Mouse (Mus musculus): Measurements from ENCODE around the gene Siglec1. TPM values are rescaled to one million over a fixed set of nuclear protein-coding genes. Genes with fewer than 3 reads are reported as not detected.

Siglec1 gene
- total and polyA plus RNA-seq, 2 experiments from 2014 or later, result 0.27 to 1.4 TPM

- Histone ChIP-seq H3K4me3 (ENCODE audit: low read depth, low read length) (no peak overlapping the region), H3K4me2 (ENCODE audit: low read depth, low read length, poor library complexity, severe bottlenecking) (no peak overlapping the region), H3K4me1 (ENCODE audit: insufficient read depth, low read length) (no peaks in the 10 kb centered on the region), H3K9ac (replicated peaks; ENCODE audit: low read length, poor library complexity, severe bottlenecking) (no peak overlapping the region), H3K27me3 (ENCODE audit: insufficient read depth, low read length) (0 out of 2 replicates have a peak, but pooled peaks cover 3% of the 10 kb centered on the region), H3K9me3 (ENCODE audit: low read length) (no peaks in the 10 kb centered on the region), H3K27ac (ENCODE audit: low read depth, low read length) (no peak overlapping the region), H3K36me3 (ENCODE audit: insufficient read depth, low read length) (no peaks in the 10 kb centered on the region)
- WGBS, result 79% methylated on average over 6 of the region's 6 CpGs
- DNase-seq (ENCODE audit: low spot score) (no peak), ATAC-seq (ENCODE audit: low FRiP score) (no peak)
- TF ChIP-seq CTCF (IDR thresholded peaks at IDR 0.05), result no peak
These were observed 19.1 kb downstream of the Siglec1 start for GRCm38 (mm10) chr2:131067481-131067880.

GRCm38 (mm10) chr2:131066342-131066741, 20.2 kb downstream of the Siglec1 start:
- Histone ChIP-seq H3K4me3 (ENCODE audit: low read depth, low read length) (no peak overlapping the region), H3K9ac (replicated peaks; ENCODE audit: low read length, poor library complexity, severe bottlenecking) (no peak overlapping the region), H3K27me3 (ENCODE audit: insufficient read depth, low read length) (peaks cover 7% of the 10 kb centered on the region; the same call in 1 of the 2 replicates), H3K27ac (ENCODE audit: low read depth, low read length) (no peak overlapping the region), H3K36me3 (ENCODE audit: insufficient read depth, low read length) (no peaks in the 10 kb centered on the region), H3K4me2 (ENCODE audit: low read depth, low read length, poor library complexity, severe bottlenecking) (no peak overlapping the region), H3K9me3 (ENCODE audit: low read length) (no peaks in the 10 kb centered on the region), H3K4me1 (ENCODE audit: insufficient read depth, low read length) (no peaks in the 10 kb centered on the region)
- WGBS, result 68% methylated on average over 9 of the region's 9 CpGs
- no peak for TF ChIP-seq CTCF (IDR thresholded peaks at IDR 0.05)
- DNase-seq (ENCODE audit: low spot score) (no peak), ATAC-seq (ENCODE audit: low FRiP score) (no peak)

- Histone ChIP-seq H3K9ac (replicated peaks; ENCODE audit: low read length, poor library complexity, severe bottlenecking) (no peak within 1 kb of the TSS), H3K9me3 (ENCODE audit: low read length) (no peaks in the 10 kb centered on the region), H3K36me3 (ENCODE audit: insufficient read depth, low read length) (no peaks in the 10 kb centered on the region), H3K4me1 (ENCODE audit: insufficient read depth, low read length) (no peaks in the 10 kb centered on the region), H3K27me3 (ENCODE audit: insufficient read depth, low read length) (peaks cover 8% of the 10 kb centered on the region; the same call in 1 of the 2 replicates), H3K4me3 (ENCODE audit: low read depth, low read length) (peak within 1 kb of the TSS; percentile 27), H3K4me2 (ENCODE audit: low read depth, low read length, poor library complexity, severe bottlenecking) (peak within 1 kb of the TSS; percentile 47), H3K27ac (ENCODE audit: low read depth, low read length) (no peak within 1 kb of the TSS)
- peak; percentile 10; the same call in 1 of the 2 replicates for ATAC-seq (ENCODE audit: low FRiP score)
- no peak for TF ChIP-seq CTCF (IDR thresholded peaks at IDR 0.05)
- no peak for DNase-seq (ENCODE audit: low spot score)
- 5% methylated on average over 22 of the region's 27 CpGs for WGBS
These were observed 23.1 kb downstream of the Siglec1 start, which contains the start of gene Adam33 for GRCm38 (mm10) chr2:131063404-131063864. Adam33 (minus strand) TSS chr2:131063814.

DNA sequence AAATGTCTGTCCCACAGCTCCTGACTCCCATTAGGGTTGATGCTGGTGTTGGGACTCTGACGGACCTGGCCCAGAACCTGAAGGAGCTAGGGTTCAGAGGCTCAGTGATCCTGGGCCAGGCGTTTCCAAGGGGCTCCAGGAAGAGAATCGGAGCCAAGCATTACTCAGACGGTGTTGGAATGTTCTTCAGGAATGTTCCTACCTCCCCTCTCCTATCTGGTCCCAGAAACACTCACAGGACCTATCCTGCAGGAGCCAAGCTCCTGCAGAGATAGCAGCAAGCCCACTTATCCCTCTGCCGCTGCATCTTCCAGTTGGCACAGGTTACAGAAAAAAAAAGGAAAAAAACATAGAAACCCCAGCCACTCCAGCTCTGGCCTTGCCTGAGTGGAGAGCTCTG, 25.0 kb downstream of the Siglec1 start:
- no peaks in the 10 kb centered on the region for H3K36me3 ChIP-seq (ENCODE audit: insufficient read depth, low read length)
- no peak for DNase-seq (ENCODE audit: low spot score)
- WGBS, result 67% methylated on average over 5 of the region's 5 CpGs

DNA sequence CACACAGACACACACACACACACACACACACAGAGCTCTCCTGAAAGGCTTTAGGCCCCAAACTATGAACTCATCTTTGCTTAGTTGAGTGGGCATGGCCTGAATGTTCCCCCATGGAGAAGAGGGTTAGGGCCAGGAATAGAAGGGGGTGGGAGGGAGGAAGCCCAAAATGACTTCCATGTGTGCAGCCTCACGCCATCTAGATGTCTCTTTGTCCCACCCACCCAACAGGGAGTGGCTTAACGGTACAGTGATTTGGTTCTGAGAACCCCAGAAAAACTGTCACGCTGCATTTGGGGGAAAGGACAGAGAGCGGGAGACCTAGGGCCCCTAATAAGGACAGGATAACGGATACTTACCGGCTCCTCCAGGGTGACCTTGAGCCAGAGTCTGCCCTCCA, 25.8 kb downstream of the Siglec1 start:
- H3K27ac ChIP-seq (ENCODE audit: low read depth, low read length), result no peak overlapping the region
- H3K4me2 ChIP-seq (ENCODE audit: low read depth, low read length, poor library complexity, severe bottlenecking), result no peak overlapping the region
- no peaks in the 10 kb centered on the region for H3K9me3 ChIP-seq (ENCODE audit: low read length)
- no peak for TF ChIP-seq CTCF (IDR thresholded peaks at IDR 0.05)
- H3K36me3 ChIP-seq (ENCODE audit: insufficient read depth, low read length), result no peaks in the 10 kb centered on the region
- WGBS, result 61% methylated on average over 6 of the region's 6 CpGs
- H3K4me3 ChIP-seq (ENCODE audit: low read depth, low read length), result no peak overlapping the region
- DNase-seq (ENCODE audit: low spot score), result no peak
- H3K9ac ChIP-seq (replicated peaks; ENCODE audit: low read length, poor library complexity, severe bottlenecking), result no peak overlapping the region
- H3K4me1 ChIP-seq (ENCODE audit: insufficient read depth, low read length), result no peaks in the 10 kb centered on the region
- no peak for ATAC-seq (ENCODE audit: low FRiP score)
- peaks cover 15% of the 10 kb centered on the region; the same call in 1 of the 2 replicates for H3K27me3 ChIP-seq (ENCODE audit: insufficient read depth, low read length)

More for the DNA sequence above, 25.0 kb downstream of the Siglec1 start:
- no peak overlapping the region for H3K4me3 ChIP-seq (ENCODE audit: low read depth, low read length)
- no peak for ATAC-seq (ENCODE audit: low FRiP score)
- no peaks in the 10 kb centered on the region for H3K9me3 ChIP-seq (ENCODE audit: low read length)
- no peaks in the 10 kb centered on the region for H3K4me1 ChIP-seq (ENCODE audit: insufficient read depth, low read length)
- H3K9ac ChIP-seq (replicated peaks; ENCODE audit: low read length, poor library complexity, severe bottlenecking), result no peak overlapping the region
- H3K27ac ChIP-seq (ENCODE audit: low read depth, low read length), result no peak overlapping the region
- TF ChIP-seq CTCF (IDR thresholded peaks at IDR 0.05), result no peak
- H3K27me3 ChIP-seq (ENCODE audit: insufficient read depth, low read length), result peaks cover 8% of the 10 kb centered on the region; the same call in 1 of the 2 replicates
- H3K4me2 ChIP-seq (ENCODE audit: low read depth, low read length, poor library complexity, severe bottlenecking), result no peak overlapping the region

DNA sequence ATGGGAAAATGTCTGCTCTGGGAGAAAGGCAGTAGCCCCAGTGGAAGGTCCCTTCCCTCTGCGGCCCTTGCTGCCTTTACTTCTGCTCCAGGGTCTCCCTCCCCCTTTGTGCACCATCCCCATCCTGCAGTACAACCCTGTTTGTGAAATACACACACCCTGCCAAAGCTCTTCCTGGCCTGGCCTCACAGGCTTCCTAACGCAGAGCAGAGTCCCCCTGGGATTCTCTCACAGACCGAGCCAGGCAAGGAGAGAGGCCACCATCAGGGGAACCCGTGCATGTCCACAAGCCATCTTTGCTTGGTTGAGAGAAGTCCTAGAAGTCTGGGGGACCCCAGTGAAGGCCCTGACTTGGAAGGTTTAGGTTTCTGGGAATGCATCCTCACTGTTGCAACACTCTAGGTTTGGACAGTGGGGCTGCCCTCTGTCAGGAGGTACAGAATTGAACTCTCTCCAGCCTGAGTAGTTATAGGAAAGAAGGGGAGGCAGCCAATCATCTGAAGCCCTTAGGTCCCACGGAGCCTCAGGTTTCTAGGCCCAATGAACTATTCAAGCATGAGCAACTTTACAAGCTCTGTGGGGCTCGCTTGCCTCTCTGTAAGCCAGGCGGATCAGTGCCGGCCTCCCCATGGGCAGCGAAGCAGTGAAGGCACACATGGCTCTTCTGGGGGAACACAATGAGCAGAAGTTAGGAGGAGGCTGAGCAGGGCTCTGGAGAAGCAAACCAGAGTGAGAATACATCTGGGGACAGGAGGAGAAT, 26.6 kb downstream of the Siglec1 start:
- H3K9me3 ChIP-seq (ENCODE audit: low read length), result no peaks in the 10 kb centered on the region
- H3K27me3 ChIP-seq (ENCODE audit: insufficient read depth, low read length), result peaks cover 23% of the 10 kb centered on the region
- no peaks in the 10 kb centered on the region for H3K4me1 ChIP-seq (ENCODE audit: insufficient read depth, low read length)
- no peak overlapping the region for H3K4me3 ChIP-seq (ENCODE audit: low read depth, low read length)
- WGBS, result 51% methylated on average over 9 of the region's 9 CpGs
- no peaks in the 10 kb centered on the region for H3K36me3 ChIP-seq (ENCODE audit: insufficient read depth, low read length)
- ATAC-seq (ENCODE audit: low FRiP score) (no peak), DNase-seq (ENCODE audit: low spot score) (no peak)
- H3K4me2 ChIP-seq (ENCODE audit: low read depth, low read length, poor library complexity, severe bottlenecking), result no peak overlapping the region
- no peak overlapping the region for H3K9ac ChIP-seq (replicated peaks; ENCODE audit: low read length, poor library complexity, severe bottlenecking)
- TF ChIP-seq CTCF (IDR thresholded peaks at IDR 0.05), result no peak
- no peak overlapping the region for H3K27ac ChIP-seq (ENCODE audit: low read depth, low read length)

Measured in midbrain, postnatal 0 days (tissue).